Mouse (Mus musculus) thymus, postnatal 10 days (tissue): ENCODE data around the gene Cacng5.

Experiments
- DNase-seq, 2 experiments: peaks; one replicate each; pipeline ENCODE4 v3.0.0; 2021; ENCODE audit warnings: low spot score in 2 of 2

Gene Cacng5

DNA sequence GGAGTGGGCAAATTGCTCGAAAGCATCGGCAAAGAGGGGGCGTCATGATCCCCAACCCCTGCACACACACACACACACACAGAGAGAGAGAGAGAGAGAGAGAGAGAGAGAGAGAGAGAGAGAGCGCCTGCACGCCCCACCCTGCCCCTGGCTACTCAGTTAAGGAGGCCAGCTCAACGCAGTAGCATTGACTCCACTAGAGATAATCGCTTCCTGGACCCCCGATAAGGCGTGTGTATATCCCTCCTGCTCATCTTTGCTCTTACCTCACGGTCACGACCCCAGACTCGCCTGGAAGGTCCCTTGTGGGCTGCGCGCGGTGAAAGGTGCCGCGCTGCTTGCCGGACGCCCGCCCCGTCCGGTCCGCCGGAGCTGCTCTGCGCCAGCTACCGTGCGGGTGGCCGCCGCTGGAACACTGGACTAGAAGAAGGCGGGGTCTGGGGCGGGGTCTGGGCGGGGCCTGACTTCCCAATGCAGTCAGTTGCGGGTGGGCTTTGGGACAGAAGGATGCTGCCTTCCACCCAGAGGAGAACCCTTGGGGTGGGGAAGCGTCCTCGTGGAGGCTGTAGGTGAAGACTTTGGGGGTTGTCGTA, at the start of gene Cacng5:
Gene Cacng5, minus strand, starts transcription at position 422 of the 593 bp plus-strand sequence.
- DNase-seq = no peak

DNA sequence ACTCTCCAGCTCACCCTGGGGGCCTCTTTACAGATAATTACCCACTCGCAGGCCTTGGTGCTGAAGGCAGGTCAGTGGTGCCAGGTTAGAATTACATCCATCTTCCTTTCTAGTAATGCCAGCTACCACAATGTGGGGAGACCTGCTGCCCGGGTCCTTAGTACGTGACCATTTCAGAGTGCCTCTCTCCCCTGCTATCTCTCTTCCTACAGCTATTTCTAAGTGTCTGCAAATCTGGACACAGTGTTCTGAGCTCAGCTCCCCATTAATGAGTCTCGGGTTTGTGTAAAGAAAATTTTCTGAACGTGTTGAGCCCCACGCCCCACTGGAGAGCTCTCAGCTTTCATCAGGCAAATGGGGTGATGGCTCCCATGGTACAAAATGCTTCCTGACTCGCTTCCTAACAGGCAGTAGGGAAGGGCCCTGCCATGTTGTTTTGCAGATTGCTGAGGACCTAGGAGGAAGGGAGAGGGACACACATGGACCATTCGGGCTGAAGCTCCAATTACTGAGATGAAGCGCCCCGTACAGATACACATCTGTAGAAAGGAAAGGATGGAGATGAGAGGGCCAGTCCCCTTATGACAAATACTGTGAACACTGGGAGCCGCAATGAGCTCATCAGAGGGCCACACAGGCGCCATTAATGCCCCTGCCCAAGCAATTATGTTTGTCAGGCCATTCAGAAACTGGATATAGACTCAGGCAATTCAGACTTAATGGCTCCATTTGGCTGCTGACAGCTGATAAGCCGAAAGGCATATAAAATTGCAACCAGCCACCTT, 42.9 kb upstream of the Cacng5 start:
- no peak for DNase-seq

DNA sequence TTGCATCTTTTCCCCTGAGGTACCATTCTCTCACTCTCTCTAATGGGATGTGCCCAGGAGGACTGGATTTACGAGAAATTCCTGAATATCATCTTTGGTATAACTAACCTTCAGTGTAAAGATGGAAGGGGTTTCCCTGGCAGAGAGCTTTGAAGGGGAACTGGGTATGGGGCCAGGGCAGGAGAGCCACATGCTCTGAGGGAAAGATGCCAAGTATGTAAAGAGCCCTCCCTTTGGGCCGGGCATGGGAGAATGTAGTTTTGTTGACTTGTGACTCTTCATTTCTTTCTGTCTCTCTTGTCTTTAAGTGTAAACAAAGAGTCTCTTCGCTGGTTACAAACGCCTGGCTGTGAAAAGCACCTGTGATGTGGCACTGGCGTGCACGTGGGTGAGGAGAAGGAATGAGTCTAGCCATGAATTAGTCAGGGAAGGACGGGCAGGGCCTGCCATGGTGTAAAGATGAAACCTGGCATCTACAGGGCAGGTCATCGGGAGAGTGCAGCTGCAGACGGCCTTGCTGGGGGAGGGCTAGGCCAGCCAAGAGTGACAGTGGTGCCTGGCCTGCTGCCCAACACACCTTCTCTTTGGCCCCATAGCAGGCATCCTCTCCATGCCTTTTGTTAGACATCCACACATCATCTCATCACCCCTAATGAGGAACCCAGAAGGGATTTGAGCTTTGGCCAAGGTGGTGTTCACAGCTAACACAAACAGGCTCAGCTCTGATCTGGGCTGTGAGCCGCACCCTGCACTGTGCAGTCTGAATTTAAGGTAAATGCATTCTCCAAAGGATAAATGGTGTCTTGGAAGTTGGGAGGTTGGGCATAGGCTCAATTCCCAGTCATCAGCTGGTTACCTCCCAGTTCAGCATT, 40.6 kb upstream of the Cacng5 start:
- no peak for DNase-seq

GRCm38 (mm10) chr11:107951431-107951830, 36.6 kb upstream of the Cacng5 start:
- DNase-seq = no peak

DNA sequence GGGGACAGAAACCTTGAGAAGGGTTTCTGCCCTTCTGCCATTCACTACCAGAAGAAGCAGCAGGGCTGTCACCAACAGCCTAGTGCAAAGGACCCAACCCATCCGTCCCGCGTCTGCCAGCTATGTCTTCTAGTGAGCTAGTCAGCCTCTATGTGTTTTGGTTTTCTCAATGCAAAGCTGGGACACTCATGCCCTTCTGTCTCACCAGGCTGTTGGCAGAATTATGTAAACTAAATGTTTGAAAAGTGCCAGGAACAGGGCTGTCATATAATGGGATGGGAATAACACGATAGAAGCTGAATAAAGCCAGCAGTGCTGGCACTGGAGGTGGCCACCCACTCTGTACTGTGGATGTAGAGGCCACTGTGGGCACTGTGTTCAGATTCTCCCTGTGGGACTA, 35.8 kb upstream of the Cacng5 start:
- no peak for DNase-seq

DNA sequence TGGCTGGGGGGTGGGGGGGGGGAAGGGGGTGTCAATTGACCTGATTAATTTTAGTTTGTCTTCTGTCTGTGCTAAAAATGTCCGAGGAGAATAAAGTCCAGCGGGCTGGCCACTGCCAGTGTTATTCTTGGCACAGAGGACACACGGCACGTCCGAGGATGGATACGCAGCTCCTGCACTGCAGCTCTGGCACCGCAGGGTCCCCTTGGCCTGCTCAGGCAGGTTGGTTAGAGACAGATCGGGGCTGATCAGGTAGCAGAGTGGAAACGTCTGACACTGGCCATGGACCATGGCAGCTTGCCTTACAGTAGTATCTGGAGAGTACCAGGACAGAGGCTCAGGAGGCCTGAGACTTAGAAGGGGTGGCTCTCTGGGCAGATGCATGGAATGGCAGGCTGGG, 35.4 kb upstream of the Cacng5 start:
- no peak for DNase-seq

GRCm38 (mm10) chr11:107947951-107948350, 33.1 kb upstream of the Cacng5 start:
- no peak for DNase-seq

DNA sequence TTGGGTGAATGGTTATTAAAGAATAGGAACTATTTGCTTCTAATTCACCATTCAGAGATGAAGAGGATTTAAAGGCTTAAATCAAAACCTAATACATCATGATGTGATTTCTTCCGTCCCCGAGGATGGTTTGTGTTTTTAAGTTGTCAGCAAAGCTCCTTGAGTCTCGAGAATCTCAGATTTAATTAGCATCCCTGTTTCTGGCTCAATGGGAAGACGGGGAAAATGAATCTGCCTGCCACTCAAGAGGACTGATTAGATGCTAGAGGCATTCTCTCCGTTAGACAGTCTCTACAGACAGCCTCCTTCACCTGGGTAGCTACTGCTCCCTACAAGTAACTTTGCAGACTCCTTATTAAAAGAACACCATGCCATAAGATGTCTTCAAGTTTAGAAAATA, 32.0 kb upstream of the Cacng5 start:
- DNase-seq = no peak

DNA sequence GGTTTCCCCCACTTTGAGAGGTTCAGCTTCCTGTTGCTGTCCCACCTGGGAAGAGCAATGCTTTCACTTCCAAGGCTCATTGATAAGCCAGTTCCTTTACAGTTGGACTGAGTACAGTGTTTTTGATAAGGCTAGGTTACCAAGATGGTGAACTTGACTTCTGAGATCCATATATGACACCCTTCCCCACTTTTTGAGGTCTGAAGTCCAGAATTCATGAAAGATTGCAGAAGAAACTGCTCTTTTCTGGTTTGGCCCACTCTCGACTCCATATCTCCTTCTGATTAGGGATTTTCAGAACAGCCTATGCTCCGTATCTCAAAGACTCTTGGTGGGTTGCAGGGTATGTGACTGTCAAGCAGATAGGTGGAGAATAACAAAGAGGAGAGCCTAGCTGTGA, 22.1 kb upstream of the Cacng5 start:
- DNase-seq = no peak

DNA sequence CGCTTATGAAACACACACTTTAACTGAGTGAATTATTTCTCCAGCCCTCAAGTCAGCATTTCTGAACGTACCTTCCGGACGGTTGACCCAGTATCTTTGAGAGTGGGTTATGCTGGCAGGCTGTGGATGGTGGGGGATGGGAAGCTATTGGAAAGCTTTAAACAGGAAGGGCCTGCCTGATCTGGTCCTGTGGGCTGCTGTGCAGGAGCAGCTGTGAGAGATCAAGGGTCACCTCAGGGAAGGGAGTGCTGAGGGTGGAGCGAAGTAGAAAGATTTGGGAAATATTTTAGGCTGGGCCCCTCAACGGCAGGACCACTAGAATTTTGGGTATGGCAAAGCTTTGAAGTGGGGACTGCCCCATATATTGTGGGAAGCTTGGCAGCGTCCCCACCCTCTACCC, 16.9 kb upstream of the Cacng5 start:
- no peak for DNase-seq

GRCm38 (mm10) chr11:107931288-107931687, 16.4 kb upstream of the Cacng5 start:
- no peak for DNase-seq

DNA sequence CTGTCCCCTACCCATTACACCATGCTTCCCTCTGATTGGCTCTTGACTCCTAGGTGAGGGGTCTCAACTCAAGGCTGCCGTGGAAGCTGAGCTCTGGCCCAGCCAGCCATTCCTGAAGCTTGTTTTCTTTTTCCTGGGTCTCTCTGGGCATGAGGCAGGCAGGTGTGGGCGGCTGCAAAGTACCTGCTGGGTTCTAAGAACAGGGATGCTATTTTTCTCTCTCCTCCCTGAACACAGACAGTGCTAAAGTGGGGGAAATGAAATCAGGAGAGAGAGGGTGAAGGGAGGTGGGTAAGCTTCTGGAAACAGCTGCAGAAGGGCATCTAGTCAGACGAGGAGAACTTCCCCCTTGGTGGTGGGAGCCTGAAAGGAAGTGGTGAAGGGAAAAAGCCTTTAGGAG, 14.9 kb upstream of the Cacng5 start:
- DNase-seq = no peak

GRCm38 (mm10) chr11:107919852-107920508, 5.1 kb upstream of the Cacng5 start:
- DNase-seq = no peak

DNA sequence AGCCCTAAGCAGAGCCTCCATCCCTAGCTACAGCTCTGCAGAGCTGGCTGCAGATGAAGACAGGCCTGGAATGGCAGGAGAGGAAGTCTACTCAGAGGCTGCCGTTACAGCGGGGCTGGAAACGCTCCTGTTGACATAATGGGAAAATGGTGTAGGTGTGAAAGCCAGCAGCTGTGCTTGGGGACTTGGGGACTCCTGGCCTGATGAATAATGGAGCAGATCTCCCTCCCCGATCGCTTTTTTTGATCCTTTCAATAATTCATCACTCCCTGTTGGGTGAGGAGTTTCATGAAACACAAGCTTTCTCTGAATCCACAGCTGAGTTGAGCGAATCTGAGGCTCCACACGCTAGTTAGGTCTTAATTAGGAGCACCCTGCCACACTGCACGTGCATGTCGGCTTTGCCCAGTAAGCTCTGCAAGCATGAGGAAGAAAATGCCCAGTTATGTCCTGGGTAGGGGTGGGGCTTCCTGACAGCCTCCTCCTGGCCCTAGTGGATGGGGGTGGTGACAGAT, 2.9 kb upstream of the Cacng5 start:
- DNase-seq = no peak

DNA sequence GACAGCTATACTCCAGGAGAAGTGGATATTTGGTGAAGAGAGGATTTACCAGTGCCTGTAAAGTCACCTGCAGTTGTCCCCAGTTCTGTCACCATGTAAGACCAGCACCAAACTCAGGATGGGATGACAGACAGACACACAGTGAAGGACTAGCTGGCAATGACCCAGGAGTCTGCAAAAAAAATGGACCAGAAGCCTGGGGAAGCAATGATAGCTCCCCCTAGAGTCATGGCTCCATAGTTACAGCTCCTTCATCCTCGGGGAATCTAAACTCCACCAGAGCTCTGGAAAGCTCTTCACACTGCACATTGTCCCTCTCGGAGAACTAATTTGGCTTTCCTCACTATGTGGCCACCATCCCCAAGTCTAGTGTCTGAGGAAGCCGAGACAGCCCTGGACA, 1.5 kb downstream of the Cacng5 start:
- no peak for DNase-seq

- DNase-seq = no peak
Observed at GRCm38 (mm10) chr11:107905364-107905763, 9.5 kb downstream of the Cacng5 start.

DNA sequence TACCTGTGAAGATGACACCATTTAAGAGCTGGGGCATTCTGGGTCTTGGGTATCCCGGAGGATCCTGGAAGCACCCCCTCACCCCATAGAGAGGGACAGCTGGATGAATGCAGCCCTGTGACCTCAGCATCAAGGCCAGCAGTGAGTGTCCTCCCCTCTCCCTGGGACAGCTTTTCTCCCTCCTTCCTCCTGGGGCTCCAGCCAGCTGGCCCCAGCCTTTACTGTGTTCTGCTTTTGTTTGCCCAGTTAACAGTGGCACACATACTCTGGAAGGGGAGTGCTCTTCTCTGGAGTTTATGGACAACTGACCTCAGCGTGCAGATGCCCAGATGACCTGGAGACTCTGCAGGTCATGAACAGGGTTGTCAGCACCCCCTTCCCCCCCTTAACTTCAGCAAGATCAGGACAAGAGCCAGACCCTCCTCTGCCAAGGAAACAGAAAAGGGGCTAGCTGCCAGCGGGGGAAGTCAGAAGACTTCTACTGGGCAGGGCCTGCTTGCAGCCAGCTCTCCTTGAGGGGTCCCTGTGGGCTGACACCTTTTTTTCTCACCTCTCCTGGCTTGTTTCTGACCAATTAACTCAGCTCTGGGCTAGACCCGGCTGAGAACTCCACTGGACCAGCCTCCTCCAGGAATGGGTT, 10.8 kb downstream of the Cacng5 start:
- no peak for DNase-seq

DNA sequence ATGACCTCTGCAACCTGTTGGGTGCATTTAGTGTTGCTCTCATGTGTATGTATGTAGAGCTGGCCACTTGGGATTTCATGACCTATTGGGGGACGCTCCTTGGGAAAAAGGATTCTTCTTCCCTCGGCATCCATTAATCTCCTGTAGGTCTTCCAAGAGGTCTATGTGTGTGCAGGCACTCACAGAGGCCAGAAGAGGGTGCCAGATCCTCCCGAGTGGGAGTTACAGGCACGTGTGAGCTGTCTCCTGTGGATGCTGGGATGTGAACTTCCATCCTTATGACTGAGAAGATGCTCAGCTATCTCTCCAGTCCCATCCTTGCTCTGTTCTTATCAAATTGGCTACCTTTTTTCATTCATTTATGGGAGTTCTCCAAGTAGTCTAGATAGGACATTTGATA, 14.4 kb downstream of the Cacng5 start:
- DNase-seq = no peak

GRCm38 (mm10) chr11:107898698-107899097, 16.2 kb downstream of the Cacng5 start:
- no peak for DNase-seq

- no peak for DNase-seq
Observed at GRCm38 (mm10) chr11:107895635-107896034, 19.2 kb downstream of the Cacng5 start.

DNA sequence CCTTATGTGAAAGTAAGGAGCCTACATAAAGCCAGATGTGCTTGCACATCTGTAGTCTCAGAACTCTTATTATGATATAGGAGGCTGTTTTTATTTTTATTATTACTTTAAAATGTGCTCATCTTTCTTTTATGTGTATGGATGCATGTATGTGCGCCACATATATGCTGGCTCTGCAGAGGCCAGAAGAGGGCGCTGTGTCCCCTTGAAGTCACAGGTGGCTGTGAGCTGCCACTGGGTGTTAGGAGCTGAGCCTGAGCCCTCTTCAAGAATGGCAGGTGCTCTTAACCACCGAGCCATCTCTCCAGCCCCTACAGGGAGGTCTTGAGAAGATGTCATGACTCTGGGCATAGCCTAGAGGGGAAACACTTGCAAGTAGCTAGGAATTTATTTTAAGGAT, 23.5 kb downstream of the Cacng5 start:
- DNase-seq = no peak
